Mouse (Mus musculus): Measurements from ENCODE around the gene Ccdc174. TPM values are rescaled to one million over a fixed set of nuclear protein-coding genes. Genes with fewer than 3 reads are reported as not detected.

Ccdc174 gene
- 1.9 and 2.6 TPM in 2 replicates for polyA plus RNA-seq (2012; rRNA removed)

GRCm38 (mm10) chr6:91877885-91878651, at the start of gene Ccdc174:
TSS of gene Ccdc174 (plus strand) at chr6:91878053.

GRCm38 (mm10) chr6:91902509-91902908, 24.7 kb downstream of the Ccdc174 start, which contains the start of gene 4930590J08Rik:
TSS of gene 4930590J08Rik (plus strand) at chr6:91902809.

Other genes with a start within 250 kb of the Ccdc174 start
- 173 and 196 TPM in 2 replicates for gene Slc6a6, start 194.0 kb upstream of the Ccdc174 start, polyA plus RNA-seq (2012; rRNA removed)
- 2.4 and 3.0 TPM in 2 replicates for gene Grip2, start 50.8 kb upstream of the Ccdc174 start, polyA plus RNA-seq (2012; rRNA removed)
- gene 4930590J08Rik, start 24.8 kb downstream of the Ccdc174 start, polyA plus RNA-seq (2012; rRNA removed): 0.09 and 0.17 TPM in 2 replicates
- gene Fgd5, start 100.8 kb downstream of the Ccdc174 start, polyA plus RNA-seq (2012; rRNA removed): 10.3 and 10.8 TPM in 2 replicates
- gene Nr2c2, start 213.3 kb downstream of the Ccdc174 start, polyA plus RNA-seq (2012; rRNA removed): 16.0 and 20.4 TPM in 2 replicates